Mouse (Mus musculus) erythroblast, embryonic 14.5 days (primary cell): Measurements from ENCODE around the gene Gm49380. TPM values are rescaled to one million over a fixed set of nuclear protein-coding genes. Genes with fewer than 3 reads are reported as not detected.

Experiments
- H3K27me3 ChIP-seq: 2 replicates; pipeline ENCODE4 v1.6.1; 2012; ENCODE audit warnings: inconsistent platforms; ENCODE audit not compliant: control insufficient read depth
- H3K36me3 ChIP-seq: 2 replicates; pipeline ENCODE4 v1.6.1; 2012; ENCODE audit warnings: mild to moderate bottlenecking, inconsistent platforms; ENCODE audit not compliant: control insufficient read depth
- H3K4me1 ChIP-seq: 2 replicates; pipeline ENCODE4 v1.6.1; 2012; ENCODE audit warnings: inconsistent platforms; ENCODE audit not compliant: control insufficient read depth
- H3K4me3 ChIP-seq: replicated peaks from 2 replicates; pipeline ENCODE3; 2012; ENCODE audit warnings: moderate library complexity, mild to moderate bottlenecking, inconsistent platforms
- H3K9me3 ChIP-seq: 2 replicates; pipeline ENCODE4 v1.6.1; 2012; ENCODE audit warnings: low read length, inconsistent platforms, mixed read lengths; ENCODE audit not compliant: control insufficient read depth
- GATA1 ChIP-seq: IDR thresholded peaks from 2 replicates; pipeline ENCODE4 v1.6.1; 2012; ENCODE audit warnings: low read length, inconsistent platforms, mixed read lengths
- TAL1 ChIP-seq: IDR thresholded peaks from 3 replicates; pipeline ENCODE4 v1.6.1; 2012; ENCODE audit warnings: low read length, inconsistent platforms, mixed read lengths
- polyA plus RNA-seq: library from polyadenylated mRNA; stranded (reverse); fragments of >175 nt; gene quantifications from 2 replicates; pipeline ENCODE4 v1.2.3, GENCODE M21; 2012

The Gm49380 gene
- polyA plus RNA-seq, 1 experiment, result not detected

DNA sequence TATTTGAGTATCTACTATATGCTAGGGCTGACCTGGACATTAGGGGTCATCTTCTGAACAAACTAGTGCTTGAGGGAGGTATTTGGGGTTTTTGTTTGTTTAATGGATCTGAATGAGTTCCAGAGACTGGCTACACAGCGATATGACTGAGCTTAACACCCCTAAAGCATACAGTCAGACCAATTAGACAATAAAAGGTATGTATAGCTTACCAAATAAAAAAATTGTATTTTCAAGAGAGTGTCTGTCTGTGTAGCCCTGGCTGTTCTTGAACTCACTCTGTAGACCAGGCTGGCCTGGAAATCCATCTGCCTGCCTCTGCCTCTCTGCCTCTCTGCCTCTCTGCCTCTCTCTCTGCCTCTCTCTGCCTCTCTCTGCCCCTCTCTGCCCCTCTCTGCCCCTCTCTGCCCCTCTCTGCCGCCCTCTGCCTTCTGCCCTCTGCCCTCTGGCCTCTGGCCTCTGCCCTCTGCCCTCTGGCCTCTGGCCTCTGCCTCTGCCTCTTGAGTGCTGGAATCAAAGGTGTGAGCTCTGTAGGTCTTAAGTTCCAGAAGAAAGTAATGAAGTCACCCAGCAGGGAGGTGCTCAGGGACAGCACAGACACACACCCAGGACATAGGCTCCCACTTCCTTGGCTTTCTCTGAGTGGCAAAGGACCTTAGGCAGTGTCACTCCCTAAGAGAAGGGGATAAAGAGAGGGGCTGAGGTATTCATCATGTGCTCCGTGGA is 68.0 kb downstream of the Gm49380 start:
- no peaks in the 10 kb centered on the region for H3K4me1 ChIP-seq
- H3K4me3 ChIP-seq, result no peak overlapping the region
- H3K9me3 ChIP-seq, result no peaks in the 10 kb centered on the region
- TF ChIP-seq TAL1, result no peak
- TF ChIP-seq GATA1, result no peak
- H3K27me3 ChIP-seq, result peaks cover 56% of the 10 kb centered on the region
- no peaks in the 10 kb centered on the region for H3K36me3 ChIP-seq

DNA sequence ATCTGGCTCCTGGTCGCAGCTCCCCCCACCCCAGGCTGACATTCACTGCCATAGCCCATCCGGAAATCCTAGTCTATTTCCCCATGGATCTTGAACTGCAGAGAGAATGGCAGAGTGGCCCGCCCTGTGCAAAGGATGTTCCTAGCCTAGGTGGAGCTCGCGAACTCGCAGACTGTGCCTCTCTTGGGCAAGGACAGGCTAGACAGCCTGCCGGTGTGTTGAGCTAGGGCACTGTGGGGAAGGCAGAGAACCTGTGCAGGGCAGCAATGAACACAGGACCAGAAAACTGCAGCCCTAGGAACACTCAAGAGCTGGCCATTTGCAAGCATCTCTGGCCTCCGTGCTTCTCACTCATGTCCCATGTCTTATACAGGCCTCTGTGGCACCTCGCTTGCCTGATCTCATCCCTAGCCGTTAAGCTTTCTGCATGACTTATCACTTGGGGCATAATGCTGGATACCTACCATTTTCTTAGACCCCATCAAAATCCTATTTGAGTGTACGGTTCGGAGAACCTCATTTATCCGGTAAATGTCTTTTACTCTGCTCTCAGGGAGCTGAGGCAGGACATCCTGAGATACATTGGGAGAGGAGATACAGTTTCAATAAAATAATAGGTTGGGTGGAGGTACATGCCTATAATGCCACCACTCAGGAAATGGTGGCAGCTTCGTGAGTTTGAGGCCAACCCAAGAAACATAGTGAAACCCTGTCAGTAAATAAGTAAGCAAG is 68.7 kb downstream of the Gm49380 start:
- TF ChIP-seq TAL1 (no peak), GATA1 (no peak)
- Histone ChIP-seq H3K27me3 (peaks cover 56% of the 10 kb centered on the region), H3K9me3 (no peaks in the 10 kb centered on the region), H3K36me3 (no peaks in the 10 kb centered on the region), H3K4me3 (no peak overlapping the region), H3K4me1 (no peaks in the 10 kb centered on the region)

DNA sequence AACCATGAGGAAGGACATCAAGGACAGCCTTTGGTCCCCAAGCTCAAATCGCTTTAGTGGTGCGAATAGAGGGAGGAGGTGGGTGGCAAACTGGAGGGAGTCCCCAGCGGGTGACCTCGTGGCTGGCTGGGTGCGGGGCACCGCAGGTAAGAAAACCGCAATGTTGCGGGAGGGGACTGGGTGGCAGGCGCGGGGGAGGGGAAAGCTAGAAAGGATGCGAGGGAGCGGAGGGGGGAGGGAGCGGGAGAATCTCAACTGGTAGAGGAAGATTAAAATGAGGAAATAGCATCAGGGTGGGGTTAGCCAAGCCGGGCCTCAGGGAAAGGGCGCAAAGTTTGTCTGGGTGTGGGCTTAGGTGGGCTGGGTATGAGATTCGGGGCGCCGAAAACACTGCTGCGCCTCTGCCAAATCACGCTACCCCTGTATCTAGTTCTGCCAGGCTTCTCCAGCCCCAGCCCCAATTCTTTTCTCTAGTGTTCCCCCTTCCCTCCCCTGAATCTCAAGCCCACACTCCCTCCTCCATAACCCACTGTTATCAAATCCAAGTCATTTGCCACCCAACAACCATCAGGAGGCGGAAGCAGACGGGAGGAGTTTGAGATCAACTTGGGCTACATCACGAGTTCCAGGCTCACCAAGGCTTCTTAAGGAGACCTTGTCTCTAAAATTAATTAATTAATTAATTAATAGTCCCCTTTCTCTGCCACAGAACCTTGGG is 69.4 kb downstream of the Gm49380 start:
- Histone ChIP-seq H3K9me3 (no peaks in the 10 kb centered on the region), H3K4me3 (no peak overlapping the region), H3K27me3 (peaks cover 56% of the 10 kb centered on the region), H3K4me1 (no peaks in the 10 kb centered on the region), H3K36me3 (no peaks in the 10 kb centered on the region)
- TF ChIP-seq GATA1 (no peak), TAL1 (no peak)

DNA sequence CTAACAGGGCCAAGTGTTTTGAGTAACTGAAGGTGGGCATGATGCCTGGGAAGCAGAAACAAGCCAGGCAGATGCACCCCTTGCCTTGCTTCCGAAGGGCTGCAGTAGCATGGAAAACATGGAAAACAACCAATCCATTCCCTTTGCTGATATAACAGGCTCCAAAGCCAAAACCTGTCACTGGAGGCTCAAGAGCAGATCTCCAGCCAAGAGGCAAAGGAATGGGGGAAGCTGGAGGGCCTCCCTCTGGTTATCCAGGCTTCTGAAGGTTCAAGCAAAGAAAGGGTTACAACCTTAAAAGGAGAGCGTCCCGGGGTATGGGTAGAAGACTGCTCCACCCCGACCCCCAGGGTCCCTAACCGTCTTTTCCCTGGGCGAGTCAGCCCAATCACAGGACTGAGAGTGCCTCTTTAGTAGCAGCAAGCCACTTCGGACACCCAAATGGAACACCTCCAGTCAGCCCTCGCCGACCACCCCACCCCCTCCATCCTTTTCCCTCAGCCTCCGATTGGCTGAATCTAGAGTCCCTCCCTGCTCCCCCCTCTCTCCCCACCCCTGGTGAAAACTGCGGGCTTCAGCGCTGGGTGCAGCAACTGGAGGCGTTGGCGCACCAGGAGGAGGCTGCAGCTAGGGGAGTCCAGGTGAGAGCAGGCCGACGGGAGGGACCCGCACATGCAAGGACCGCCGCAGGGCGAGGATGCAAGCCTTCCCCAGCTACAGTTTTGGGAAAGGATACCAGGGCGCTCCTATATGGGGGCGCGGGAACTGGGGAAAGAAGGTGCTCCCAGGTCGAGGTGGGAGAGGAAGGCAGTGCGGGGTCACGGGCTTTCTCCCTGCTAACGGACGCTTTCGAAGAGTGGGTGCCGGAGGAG is 70.2 kb downstream of the Gm49380 start, which contains the start of gene Thy1:
Gene Thy1 (plus strand): TSS at position 549 of the 872 bp plus-strand sequence.
- Histone ChIP-seq H3K4me3 (no peak within 1 kb of the TSS), H3K9me3 (no peaks in the 10 kb centered on the region), H3K36me3 (no peaks in the 10 kb centered on the region), H3K27me3 (peaks cover 56% of the 10 kb centered on the region), H3K4me1 (no peaks in the 10 kb centered on the region)
- no peak for TF ChIP-seq TAL1
- TF ChIP-seq GATA1, result no peak

DNA sequence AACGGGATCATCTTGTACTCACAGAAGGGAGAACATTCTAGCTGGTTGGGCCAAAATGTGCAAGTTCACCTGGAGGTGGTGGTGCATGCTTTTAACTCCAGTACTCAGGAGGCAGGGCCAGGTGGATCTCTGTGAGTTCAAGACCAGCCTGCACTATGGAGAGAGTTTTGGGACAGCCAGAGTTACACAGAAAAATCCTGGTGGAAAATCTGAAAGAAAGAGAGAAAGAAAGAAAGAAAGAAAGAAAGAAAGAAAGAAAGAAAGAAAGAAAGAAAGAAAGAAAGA is 71.0 kb downstream of the Gm49380 start:
- Histone ChIP-seq H3K4me1 (no peaks in the 10 kb centered on the region), H3K36me3 (no peaks in the 10 kb centered on the region), H3K4me3 (no peak overlapping the region), H3K9me3 (no peaks in the 10 kb centered on the region), H3K27me3 (peaks cover 53% of the 10 kb centered on the region)
- TF ChIP-seq TAL1 (no peak), GATA1 (no peak)

DNA sequence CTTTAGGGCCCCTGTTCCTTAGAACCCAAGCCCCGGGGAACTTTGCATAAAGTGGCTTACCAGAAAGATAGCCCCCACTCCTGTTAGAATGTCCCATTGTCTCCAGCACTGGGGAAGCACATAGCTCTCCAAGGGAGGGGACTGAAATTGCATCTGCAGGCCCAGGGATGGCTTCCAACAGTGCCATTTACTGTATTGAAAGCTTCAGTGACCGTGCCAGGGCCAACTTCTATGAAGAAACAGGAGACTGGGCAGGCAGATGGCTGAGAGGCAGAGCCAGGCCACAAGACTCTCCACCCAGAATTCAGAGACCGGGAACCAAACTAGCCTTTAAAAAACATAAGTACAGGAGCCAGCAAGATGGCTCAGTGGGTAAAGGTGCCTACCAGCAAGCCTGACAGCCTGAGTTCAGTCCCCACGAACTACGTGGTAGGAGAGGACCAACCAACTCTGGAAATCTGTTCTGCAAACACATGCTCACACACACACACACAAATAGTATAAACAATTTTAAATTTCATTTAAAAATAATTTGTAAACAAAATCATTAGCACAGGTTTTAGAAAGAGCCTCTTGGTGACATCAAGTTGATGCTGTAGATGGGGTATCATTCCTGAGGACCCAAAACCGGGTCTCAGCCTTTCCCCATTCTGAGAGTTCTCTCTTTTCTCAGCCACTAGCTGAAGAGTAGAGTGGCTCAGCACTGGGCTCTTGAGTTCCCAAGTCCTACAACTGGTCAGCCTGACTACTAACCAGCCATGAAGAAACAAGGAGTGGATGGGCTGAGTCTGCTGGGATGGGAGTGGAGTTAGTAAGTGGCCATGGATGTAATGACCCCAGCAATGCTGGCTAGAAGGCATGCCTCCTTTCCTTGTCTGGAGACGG is 71.5 kb downstream of the Gm49380 start:
- H3K9me3 ChIP-seq, result no peaks in the 10 kb centered on the region
- no peaks in the 10 kb centered on the region for H3K4me1 ChIP-seq
- H3K27me3 ChIP-seq, result peaks cover 47% of the 10 kb centered on the region
- no peak overlapping the region for H3K4me3 ChIP-seq
- no peak for TF ChIP-seq GATA1
- TF ChIP-seq TAL1, result no peak
- H3K36me3 ChIP-seq, result no peaks in the 10 kb centered on the region

DNA sequence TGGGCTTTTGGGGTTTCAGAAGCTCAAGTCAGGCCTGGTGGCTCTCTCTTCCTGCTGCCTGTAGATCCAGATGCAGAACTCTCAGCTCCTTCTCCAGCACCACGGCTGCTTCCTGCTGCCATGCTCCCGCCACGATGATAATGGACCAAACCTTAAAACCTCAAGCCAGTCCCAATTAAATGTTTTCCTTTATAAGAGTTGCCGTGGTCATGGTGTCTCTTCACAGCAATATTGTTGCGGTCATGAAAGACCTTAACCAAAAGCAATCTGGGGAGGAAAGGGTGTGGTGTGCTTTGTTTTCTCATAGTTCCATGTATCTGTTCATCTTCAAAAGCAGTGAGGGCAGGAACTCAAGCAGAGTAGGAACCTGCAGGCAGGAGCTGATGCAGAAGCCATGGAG is 76.2 kb downstream of the Gm49380 start:
- H3K9me3 ChIP-seq, result no peaks in the 10 kb centered on the region
- H3K4me1 ChIP-seq, result no peaks in the 10 kb centered on the region
- H3K4me3 ChIP-seq, result no peak overlapping the region
- TF ChIP-seq TAL1 (no peak), GATA1 (no peak)
- peaks cover 2% of the 10 kb centered on the region for H3K27me3 ChIP-seq
- no peaks in the 10 kb centered on the region for H3K36me3 ChIP-seq
